Mouse (Mus musculus) megakaryocyte, embryonic 14.5 days (primary cell): ENCODE results near the gene Hivep3.

Source experiments
- FLI1 ChIP-seq: IDR thresholded peaks from 2 replicates; pipeline ENCODE4 v1.6.1; 2012; ENCODE audit warnings: low read length, inconsistent platforms, mixed read lengths
- GATA1 ChIP-seq: IDR thresholded peaks from 3 replicates; pipeline ENCODE4 v1.6.1; 2012; ENCODE audit warnings: mixed read lengths, low read length, inconsistent platforms, borderline replicate concordance

DNA sequence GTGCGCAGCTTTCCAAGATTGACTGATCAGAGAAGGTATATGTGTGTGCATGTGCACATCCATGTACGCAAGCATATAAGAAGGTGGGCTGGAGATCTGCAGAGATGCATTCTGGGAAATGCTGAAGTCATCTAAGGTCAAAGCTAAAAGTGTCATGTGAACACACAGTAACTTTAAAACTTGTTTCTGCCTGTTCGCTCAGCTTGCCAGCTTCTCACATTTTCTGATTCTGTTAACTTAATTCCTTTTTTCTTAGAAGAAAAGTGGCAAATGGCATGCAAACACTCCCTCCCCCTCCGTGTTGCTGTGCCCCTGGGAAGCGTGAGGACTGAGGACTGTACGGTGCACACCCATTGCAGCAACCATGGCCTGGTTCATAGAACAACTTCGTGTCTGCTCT, 308.9 kb downstream of the Hivep3 start:
- TF ChIP-seq GATA1: no peak
- no peak for TF ChIP-seq FLI1
